Mouse (Mus musculus) MEL (cell line): ENCODE data around the gene Krt71. TPM values are rescaled to one million over a fixed set of nuclear protein-coding genes. Genes with fewer than 3 reads are reported as not detected.

Source experiments
- DNase-seq: peaks from one replicate; pipeline ENCODE4 v3.0.0; 2011; ENCODE audit warnings: low read depth, low spot score
- H3K27ac ChIP-seq: 2 replicates; pipeline ENCODE4 v1.5.1; 2012; ENCODE audit warnings: low read depth, mild to moderate bottlenecking, control low read depth, low read length, moderate library complexity; ENCODE audit not compliant: control insufficient read depth
- H3K27me3 ChIP-seq, 2 experiments: fragments of 150-350 bp in 1 of 2; sonication (generic) in 1 of 2; 2 replicates each; pipeline ENCODE4 v1.6.1; 2012; ENCODE audit warnings: low read length in 2 of 2, mild to moderate bottlenecking in 2 of 2, improper control_type of control experiment in 1 of 2, moderate library complexity in 1 of 2; ENCODE audit not compliant: insufficient read depth in 2 of 2, control insufficient read depth in 1 of 2
- H3K36me3 ChIP-seq, 2 experiments: 2 replicates each; pipeline ENCODE4 v1.6.1; 2012 to 2014; ENCODE audit warnings: low read length in 2 of 2, improper control_type of control experiment in 1 of 2, inconsistent platforms in 1 of 2, mild to moderate bottlenecking in 1 of 2; ENCODE audit not compliant: insufficient read depth in 2 of 2, control insufficient read depth in 1 of 2
- H3K4me1 ChIP-seq, 2 experiments: fragments of 150-350 bp in 1 of 2; sonication (generic) in 1 of 2; 2 replicates each; pipeline ENCODE4 v1.6.1; 2012; ENCODE audit warnings: low read length in 2 of 2, improper control_type of control experiment in 1 of 2, mild to moderate bottlenecking in 1 of 2; ENCODE audit not compliant: insufficient read depth in 2 of 2, control insufficient read depth in 1 of 2
- H3K4me3 ChIP-seq, 2 experiments: fragments of 150-350 bp in 1 of 2; sonication (generic) in 1 of 2; 2 replicates each; pipeline ENCODE4 v1.5.1; 2012; ENCODE audit warnings: low read depth in 2 of 2, low read length in 2 of 2, mild to moderate bottlenecking in 2 of 2, moderate library complexity in 2 of 2, control low read depth in 1 of 2, improper control_type of control experiment in 1 of 2; ENCODE audit not compliant: control insufficient read depth in 1 of 2, insufficient read depth in 1 of 2
- H3K79me2 ChIP-seq: 2 replicates; pipeline ENCODE4 v1.6.1; 2012; ENCODE audit warnings: mild to moderate bottlenecking, low read length, moderate library complexity; ENCODE audit not compliant: control insufficient read depth, poor library complexity, insufficient read depth
- H3K9ac ChIP-seq: 2 replicates; pipeline ENCODE4 v1.6.1; 2012; ENCODE audit warnings: low read depth, mild to moderate bottlenecking, control low read depth, low read length, moderate library complexity; ENCODE audit not compliant: control insufficient read depth, poor library complexity, severe bottlenecking
- H3K9me3 ChIP-seq: fragments of 150-350 bp; sonication (generic); replicated peaks from 2 replicates; pipeline ENCODE4 v1.6.1; 2012; ENCODE audit warnings: mild to moderate bottlenecking, low read length, improper control_type of control experiment, moderate library complexity; ENCODE audit not compliant: insufficient read depth
- CHD1 ChIP-seq: IDR thresholded peaks from 2 replicates; pipeline ENCODE4 v1.6.1; 2012; ENCODE audit warnings: low read depth, mild to moderate bottlenecking, inconsistent platforms, low read length, improper control_type of control experiment
- CTCF ChIP-seq, 3 experiments: IDR thresholded peaks in 2 of 3; conservative IDR thresholded peaks in 1 of 3; 2 replicates each; pipeline ENCODE4 v1.5.1; 2011 to 2012; ENCODE audit warnings: low read length in 3 of 3, low read depth in 2 of 3, mild to moderate bottlenecking in 2 of 3, improper control_type of control experiment in 1 of 3, inconsistent platforms in 1 of 3, mixed read lengths in 1 of 3, moderate library complexity in 1 of 3; ENCODE audit not compliant: control insufficient read depth in 1 of 3, insufficient read depth in 1 of 3, poor library complexity in 1 of 3, severe bottlenecking in 1 of 3
- ELF1 ChIP-seq: IDR thresholded peaks from 2 replicates; pipeline ENCODE4 v1.6.1; 2014; ENCODE audit warnings: low read depth, mild to moderate bottlenecking, inconsistent platforms, low read length, improper control_type of control experiment, moderate library complexity
- ETS1 ChIP-seq: IDR thresholded peaks from 2 replicates; pipeline ENCODE4 v1.6.1; 2012; ENCODE audit warnings: low read depth, mild to moderate bottlenecking, inconsistent platforms, low read length, improper control_type of control experiment, moderate library complexity
- KAT2A ChIP-seq: conservative IDR thresholded peaks from 2 replicates; pipeline ENCODE4 v1.6.1; 2012; ENCODE audit warnings: low read depth, low read length, improper control_type of control experiment, inconsistent platforms
- MAFK ChIP-seq: IDR thresholded peaks from 2 replicates; pipeline ENCODE4 v1.6.1; 2011; ENCODE audit warnings: low read depth, mild to moderate bottlenecking, low read length, improper control_type of control experiment, borderline replicate concordance
- MAZ ChIP-seq: IDR thresholded peaks from 2 replicates; pipeline ENCODE4 v1.6.1; 2012; ENCODE audit warnings: low read depth, mild to moderate bottlenecking, inconsistent platforms, low read length, improper control_type of control experiment
- MEF2A ChIP-seq: IDR thresholded peaks from 2 replicates; pipeline ENCODE4 v1.6.1; 2014; ENCODE audit warnings: low read depth, mild to moderate bottlenecking, inconsistent platforms, low read length, improper control_type of control experiment; ENCODE audit not compliant: poor library complexity, insufficient replicate concordance, severe bottlenecking; ENCODE audit errors: extremely low read depth
- MYB ChIP-seq: IDR thresholded peaks from 2 replicates; pipeline ENCODE4 v1.6.1; 2011; ENCODE audit warnings: mild to moderate bottlenecking, low read depth, low read length, improper control_type of control experiment
- MYC ChIP-seq: IDR thresholded peaks from 2 replicates; pipeline ENCODE4 v1.6.1; 2011; ENCODE audit warnings: low read depth, mild to moderate bottlenecking, low read length, improper control_type of control experiment, moderate library complexity
- NELFE ChIP-seq: IDR thresholded peaks from 2 replicates; pipeline ENCODE4 v1.6.1; 2011; ENCODE audit warnings: low read depth, low read length, improper control_type of control experiment
- NRF1 ChIP-seq: IDR thresholded peaks from 2 replicates; pipeline ENCODE4 v1.6.1; 2014; ENCODE audit warnings: low read depth, mild to moderate bottlenecking, inconsistent platforms, low read length, improper control_type of control experiment, moderate library complexity; ENCODE audit not compliant: poor library complexity, insufficient read depth, severe bottlenecking
- POLR2A ChIP-seq, 2 experiments: IDR thresholded peaks; 2 replicates each; pipeline ENCODE4 v1.6.1; 2011 to 2012; ENCODE audit warnings: low read length in 2 of 2, mild to moderate bottlenecking in 2 of 2, control low read depth in 1 of 2, improper control_type of control experiment in 1 of 2, low read depth in 1 of 2, moderate library complexity in 1 of 2; ENCODE audit not compliant: control insufficient read depth in 1 of 2, insufficient read depth in 1 of 2, poor library complexity in 1 of 2
- POLR2AphosphoS2 ChIP-seq: IDR thresholded peaks from 2 replicates; pipeline ENCODE4 v1.6.1; 2011; ENCODE audit warnings: low read length, improper control_type of control experiment
- TCF12 ChIP-seq: IDR thresholded peaks from 2 replicates; pipeline ENCODE4 v1.6.1; 2014; ENCODE audit warnings: low read depth, mild to moderate bottlenecking, inconsistent platforms, low read length, improper control_type of control experiment, moderate library complexity
- USF1 ChIP-seq: IDR thresholded peaks from 2 replicates; pipeline ENCODE4 v1.6.1; 2014; ENCODE audit warnings: low read depth, mild to moderate bottlenecking, inconsistent platforms, low read length, improper control_type of control experiment, moderate library complexity
- USF2 ChIP-seq, 2 experiments: IDR thresholded peaks; 2 replicates each; pipeline ENCODE4 v1.6.1; 2011 to 2012; ENCODE audit warnings: improper control_type of control experiment in 2 of 2, low read length in 2 of 2, borderline replicate concordance in 1 of 2, inconsistent platforms in 1 of 2, low read depth in 1 of 2, mild to moderate bottlenecking in 1 of 2; ENCODE audit not compliant: insufficient read depth in 1 of 2
- ZC3H11A ChIP-seq: IDR thresholded peaks from 2 replicates; pipeline ENCODE4 v1.6.1; 2012; ENCODE audit warnings: low read depth, mild to moderate bottlenecking, inconsistent platforms, low read length, improper control_type of control experiment
- ZNF384 ChIP-seq: IDR thresholded peaks from 2 replicates; pipeline ENCODE4 v1.6.1; 2012; ENCODE audit warnings: low read depth, mild to moderate bottlenecking, inconsistent platforms, low read length, improper control_type of control experiment
- polyA plus RNA-seq, 2 experiments: library from polyadenylated mRNA; stranded (reverse) in 1 of 2; unstranded in 1 of 2; fragments of >175 nt in 1 of 2; fragments of >200 nt in 1 of 2; gene quantifications; 2 replicates each; pipeline versions ENCODE4 v1.2.1 to v1.2.4; 2012; ENCODE audit warnings: low replicate concordance in 2 of 2, low read depth in 1 of 2; ENCODE audit not compliant: insufficient read length in 2 of 2, insufficient read depth in 1 of 2, missing spikeins in 1 of 2
- total RNA-seq: library from RNA; depleted of rRNA; stranded (reverse); fragments of 300-350 nt; gene quantifications from 2 replicates; pipeline ENCODE4 v1.2.3, GENCODE M21; 2012

Krt71 gene
- total and polyA plus RNA-seq, 3 experiments, result not detected

GRCm38 (mm10) chr15:101713731-101714130 is 29.2 kb downstream of the Krt71 start:
- DNase-seq, result no peak
- Histone ChIP-seq H3K36me3 (no peaks in the 10 kb centered on the region), H3K4me1 (no peaks in the 10 kb centered on the region), H3K27ac (no peak overlapping the region), H3K27me3 (no peaks in the 10 kb centered on the region), H3K9ac (no peak overlapping the region), H3K4me3 (no peak overlapping the region), H3K79me2 (no peaks in the 10 kb centered on the region), H3K9me3 (no peaks in the 10 kb centered on the region)
- TF ChIP-seq NELFE (no peak), MAFK (no peak), MEF2A (no peak), CTCF (IDR thresholded peaks at IDR 0.05 in 2 of 3, conservative IDR thresholded peaks at IDR 0.05 in 1 of 3; ENCODE audit: control insufficient read depth in 1 of 3, insufficient read depth in 1 of 3, low read depth in 2 of 3, low read length in 3 of 3, poor library complexity in 1 of 3, severe bottlenecking in 1 of 3) (no peak)

- no peaks in the 10 kb centered on the region for H3K79me2 ChIP-seq
- TF ChIP-seq USF1 (no peak), ELF1 (no peak), USF2 (IDR thresholded peaks at IDR 0.05; ENCODE audit: borderline replicate concordance in 1 of 2, insufficient read depth in 1 of 2, low read depth in 1 of 2, low read length in 2 of 2) (no peak)
- no peak within 1 kb of the TSS for H3K9ac ChIP-seq
- no peaks in the 10 kb centered on the region for H3K27me3 ChIP-seq
- H3K4me3 ChIP-seq, result no peak within 1 kb of the TSS
- no peaks in the 10 kb centered on the region for H3K9me3 ChIP-seq
- no peaks in the 10 kb centered on the region for H3K36me3 ChIP-seq
- DNase-seq, result no peak
- H3K4me1 ChIP-seq, result no peaks in the 10 kb centered on the region
- no peak within 1 kb of the TSS for H3K27ac ChIP-seq
Measured at GRCm38 (mm10) chr15:101712720-101713119, 30.2 kb downstream of the Krt71 start, which contains the start of gene Krt5. Krt5 (minus strand) TSS chr15:101712898.

GRCm38 (mm10) chr15:101708683-101709082 is 34.2 kb downstream of the Krt71 start:
- H3K9me3 ChIP-seq, result no peaks in the 10 kb centered on the region

DNA sequence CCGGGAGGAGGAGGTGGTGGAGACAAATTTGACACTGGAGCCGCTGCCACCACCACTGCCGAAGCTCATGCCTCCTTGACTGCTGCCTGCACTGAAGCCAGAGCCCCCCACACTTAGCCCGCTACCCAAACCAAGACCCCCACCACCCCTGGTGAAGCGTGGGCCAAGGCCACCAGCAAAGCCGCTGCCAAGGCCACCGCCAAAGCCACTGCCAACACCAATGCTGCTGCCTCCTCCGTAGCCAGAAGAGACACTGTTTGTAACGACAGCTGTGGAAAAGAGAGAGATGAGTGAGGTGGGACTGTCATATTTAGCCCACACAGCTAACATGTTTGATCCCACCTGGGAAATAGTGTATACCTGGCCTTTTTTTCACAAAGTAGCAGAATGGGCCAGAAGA is 35.5 kb downstream of the Krt71 start:
- Histone ChIP-seq H3K4me3 (no peak overlapping the region), H3K4me1 (no peaks in the 10 kb centered on the region), H3K9me3 (no peaks in the 10 kb centered on the region), H3K27ac (no peak overlapping the region), H3K9ac (no peak overlapping the region), H3K27me3 (no peaks in the 10 kb centered on the region), H3K36me3 (no peaks in the 10 kb centered on the region), H3K79me2 (no peaks in the 10 kb centered on the region)
- TF ChIP-seq KAT2A (no peak), ZC3H11A (no peak), MAZ (no peak), NELFE (no peak), NRF1 (no peak), MYC (no peak), MAFK (no peak), POLR2A (IDR thresholded peaks at IDR 0.05; ENCODE audit: control insufficient read depth in 1 of 2, insufficient read depth in 1 of 2, low read depth in 1 of 2, low read length in 2 of 2, poor library complexity in 1 of 2) (no peak), POLR2AphosphoS2 (no peak), CHD1 (no peak), ZNF384 (no peak), TCF12 (no peak), ETS1 (no peak)
- no peak for DNase-seq

More at GRCm38 (mm10) chr15:101708683-101709082, 34.2 kb downstream of the Krt71 start:
- DNase-seq, result no peak
- Histone ChIP-seq H3K9ac (no peak overlapping the region), H3K27me3 (no peaks in the 10 kb centered on the region), H3K27ac (no peak overlapping the region), H3K79me2 (no peaks in the 10 kb centered on the region), H3K4me3 (no peak overlapping the region), H3K4me1 (no peaks in the 10 kb centered on the region), H3K36me3 (no peaks in the 10 kb centered on the region)
- TF ChIP-seq CTCF (IDR thresholded peaks at IDR 0.05 in 2 of 3, conservative IDR thresholded peaks at IDR 0.05 in 1 of 3; ENCODE audit: control insufficient read depth in 1 of 3, insufficient read depth in 1 of 3, low read depth in 2 of 3, low read length in 3 of 3, poor library complexity in 1 of 3, severe bottlenecking in 1 of 3), result 0 out of 6 replicates have a peak, but pooled peaks of 2 of the 3 experiments have one; percentile 6 to 17
- TF ChIP-seq MYB, result no peak
